Mouse (Mus musculus) forebrain, embryonic 15.5 days (tissue): ENCODE results near the gene Gm20517. TPM values are rescaled to one million over a fixed set of nuclear protein-coding genes. Genes with fewer than 3 reads are reported as not detected.
A peak's percentile ranks its signal among the peaks of the same experiment; 100 is the strongest.

Source experiments
- ATAC-seq: fragments of 200-750 bp; cut with Nextera tagmentation; replicated peaks from 2 replicates; pipeline ENCODE4 v1.8.0; 2017; ENCODE audit warnings: mild to moderate bottlenecking, moderate TSS enrichment, moderate library complexity
- H3K27ac ChIP-seq: fragments of 300-500 bp; sonication (generic); replicated peaks from 2 replicates; pipeline ENCODE4 v1.5.1; 2015; ENCODE audit warnings: mild to moderate bottlenecking, inconsistent platforms
- H3K27me3 ChIP-seq: fragments of 300-500 bp; sonication (generic); 2 replicates; pipeline ENCODE4 v1.6.1; 2015; ENCODE audit warnings: inconsistent platforms
- H3K36me3 ChIP-seq: fragments of 300-500 bp; sonication (generic); 2 replicates; pipeline ENCODE4 v1.6.1; 2015; ENCODE audit warnings: mild to moderate bottlenecking, inconsistent platforms
- H3K4me1 ChIP-seq: fragments of 300-500 bp; sonication (generic); 2 replicates; pipeline ENCODE4 v1.6.1; 2015; ENCODE audit warnings: inconsistent platforms
- H3K4me2 ChIP-seq: fragments of 300-500 bp; sonication (generic); replicated peaks from 2 replicates; pipeline ENCODE4 v1.6.1; 2015; ENCODE audit warnings: mild to moderate bottlenecking, inconsistent platforms
- H3K4me3 ChIP-seq: fragments of 300-500 bp; sonication (generic); 2 replicates; pipeline ENCODE4 v1.5.1; 2015; ENCODE audit warnings: mild to moderate bottlenecking, inconsistent platforms
- H3K9ac ChIP-seq: fragments of 300-500 bp; sonication (generic); replicated peaks from 2 replicates; pipeline ENCODE4 v1.6.1; 2015; ENCODE audit warnings: mild to moderate bottlenecking, inconsistent platforms
- H3K9me3 ChIP-seq: fragments of 300-500 bp; sonication (generic); 2 replicates; pipeline ENCODE4 v1.6.1; 2016; ENCODE audit warnings: inconsistent platforms
- WGBS: fragments of 180-500 bp; shearing (Covaris S2); methylation state at CpG from one replicate; pipeline ENCODE4 v1.1.7; 2015; ENCODE audit warnings: mixed read lengths; 5-methylcytosine and 5-hydroxymethylcytosine counted together
- polyA plus RNA-seq: library from polyadenylated mRNA; unstranded; fragments of >200 nt; fragmentation: Nextera tagmentation; extraction: Ambion mirVana; gene quantifications from 2 replicates; pipeline ENCODE4 v1.2.1, GENCODE M21; 2015

Gm20517 gene
- polyA plus RNA-seq, 1 experiment from 2014 or later, result 2.2 TPM

DNA sequence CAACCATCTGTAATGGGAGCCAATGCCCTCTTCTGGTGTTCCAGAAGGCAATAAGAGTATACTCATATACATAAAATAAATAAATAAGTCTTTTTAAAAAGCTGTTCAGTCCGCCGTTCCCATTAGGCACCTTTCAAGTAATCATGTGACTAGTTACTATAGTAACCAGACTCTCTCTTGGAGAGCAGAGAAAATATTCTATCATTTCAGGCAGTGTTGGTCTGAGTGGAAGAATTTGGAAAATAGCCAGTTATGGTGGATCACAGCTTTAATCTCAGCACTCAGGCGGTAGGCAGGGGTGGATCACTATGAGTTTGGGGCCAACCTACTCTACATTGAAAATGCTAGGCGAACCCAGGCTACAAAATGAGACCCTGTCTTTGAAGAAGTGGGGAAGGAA is 57.8 kb downstream of the Gm20517 start:
- WGBS, result 41% methylated on average over 4 of the region's 4 CpGs
- H3K4me3 ChIP-seq, result no peak overlapping the region
- H3K27ac ChIP-seq, result no peak overlapping the region
- peak; percentile 69 for ATAC-seq
- H3K27me3 ChIP-seq, result peaks cover 4% of the 10 kb centered on the region; the same call in 1 of the 2 replicates
- peaks cover 15% of the 10 kb centered on the region for H3K4me1 ChIP-seq
- no peak overlapping the region for H3K9ac ChIP-seq
- no peaks in the 10 kb centered on the region for H3K36me3 ChIP-seq
- H3K4me2 ChIP-seq, result no peak overlapping the region
- no peaks in the 10 kb centered on the region for H3K9me3 ChIP-seq

- H3K4me2 ChIP-seq, result peak overlapping the region; percentile 34
- H3K4me1 ChIP-seq, result peaks cover 20% of the 10 kb centered on the region
- no peaks in the 10 kb centered on the region for H3K9me3 ChIP-seq
- peaks cover 4% of the 10 kb centered on the region; the same call in 1 of the 2 replicates for H3K27me3 ChIP-seq
- no peak overlapping the region for H3K27ac ChIP-seq
- ATAC-seq, result peak; percentile 27; the same call in 1 of the 2 replicates
- no peak overlapping the region for H3K9ac ChIP-seq
- peak overlapping the region; percentile 20 for H3K4me3 ChIP-seq
- peaks cover 12% of the 10 kb centered on the region for H3K36me3 ChIP-seq
- WGBS, result 20% methylated on average over 14 of the region's 14 CpGs
These were observed 60.6 kb downstream of the Gm20517 start for GRCm38 (mm10) chr17:47671988-47672310.

- Histone ChIP-seq H3K9me3 (no peaks in the 10 kb centered on the region), H3K4me1 (peaks cover 20% of the 10 kb centered on the region), H3K4me3 (peak overlapping the region; percentile 20), H3K4me2 (peak overlapping the region; percentile 34), H3K27me3 (peaks cover 4% of the 10 kb centered on the region; the same call in 1 of the 2 replicates), H3K9ac (no peak overlapping the region), H3K36me3 (peaks cover 15% of the 10 kb centered on the region), H3K27ac (no peak overlapping the region)
- peak; percentile 39 for ATAC-seq
- WGBS, result 6% methylated on average over 62 of the region's 68 CpGs
These were observed 61.1 kb downstream of the Gm20517 start for GRCm38 (mm10) chr17:47672311-47673111.

- Histone ChIP-seq H3K4me1 (peaks cover 14% of the 10 kb centered on the region), H3K4me3 (no peak overlapping the region), H3K4me2 (no peak overlapping the region), H3K9me3 (no peaks in the 10 kb centered on the region), H3K9ac (no peak overlapping the region), H3K27me3 (no peaks in the 10 kb centered on the region), H3K27ac (peak overlapping the region; percentile 53), H3K36me3 (peaks cover 52% of the 10 kb centered on the region)
- 16% methylated on average over 9 of the region's 9 CpGs for WGBS
- ATAC-seq, result no peak
These were observed 65.2 kb downstream of the Gm20517 start for GRCm38 (mm10) chr17:47676581-47676980.

DNA sequence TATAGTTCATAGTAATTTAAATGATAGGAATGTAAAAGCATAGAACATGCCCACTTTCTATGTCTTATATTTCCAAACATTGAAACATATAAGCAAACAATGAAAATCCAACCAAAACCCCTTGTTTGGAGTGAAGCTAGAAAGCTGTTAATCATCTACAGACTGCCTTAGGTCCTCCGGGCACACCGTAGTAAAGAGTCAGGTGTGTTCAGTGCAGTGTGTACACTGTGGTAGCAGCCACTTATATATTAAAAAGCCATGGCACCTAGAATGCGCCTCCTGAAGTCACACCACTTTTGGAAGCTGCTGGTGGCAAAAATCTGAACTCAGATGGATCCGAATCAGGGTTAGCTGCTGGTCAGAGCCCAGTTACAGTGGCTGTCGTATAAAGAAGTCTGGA is 66.8 kb downstream of the Gm20517 start:
- WGBS, result 93% methylated on average over 5 of the region's 5 CpGs

DNA sequence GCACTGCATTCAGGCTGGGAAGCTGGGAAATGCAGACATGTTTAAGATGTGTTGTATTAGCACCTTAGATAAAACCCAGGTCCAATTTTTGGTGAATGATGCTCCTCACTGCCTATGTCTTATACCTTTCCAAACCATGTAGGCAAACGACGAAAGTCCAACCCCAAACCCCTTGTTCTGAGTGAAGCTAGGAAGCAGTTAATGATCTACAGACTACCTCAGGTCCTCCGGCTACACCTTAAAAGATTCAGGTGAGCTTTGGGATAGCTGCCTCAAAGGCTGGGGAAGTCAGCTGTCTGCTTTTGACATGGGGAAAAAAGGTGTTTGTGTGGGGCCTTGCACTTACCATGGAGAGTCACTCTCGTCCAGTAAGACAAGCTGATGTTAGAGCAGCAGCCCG is 67.3 kb downstream of the Gm20517 start:
- Histone ChIP-seq H3K4me3 (no peak overlapping the region), H3K36me3 (peaks cover 74% of the 10 kb centered on the region), H3K27ac (no peak overlapping the region), H3K27me3 (no peaks in the 10 kb centered on the region), H3K9me3 (no peaks in the 10 kb centered on the region), H3K4me1 (0 out of 2 replicates have a peak, but pooled peaks cover 4% of the 10 kb centered on the region), H3K9ac (no peak overlapping the region), H3K4me2 (no peak overlapping the region)
- WGBS, result 92% methylated on average over 5 of the region's 5 CpGs
- no peak for ATAC-seq

More for the DNA sequence above, 66.8 kb downstream of the Gm20517 start:
- Histone ChIP-seq H3K4me2 (no peak overlapping the region), H3K9me3 (no peaks in the 10 kb centered on the region), H3K27ac (no peak overlapping the region), H3K36me3 (peaks cover 69% of the 10 kb centered on the region), H3K4me1 (0 out of 2 replicates have a peak, but pooled peaks cover 4% of the 10 kb centered on the region), H3K27me3 (no peaks in the 10 kb centered on the region), H3K9ac (no peak overlapping the region), H3K4me3 (no peak overlapping the region)
- no peak for ATAC-seq

DNA sequence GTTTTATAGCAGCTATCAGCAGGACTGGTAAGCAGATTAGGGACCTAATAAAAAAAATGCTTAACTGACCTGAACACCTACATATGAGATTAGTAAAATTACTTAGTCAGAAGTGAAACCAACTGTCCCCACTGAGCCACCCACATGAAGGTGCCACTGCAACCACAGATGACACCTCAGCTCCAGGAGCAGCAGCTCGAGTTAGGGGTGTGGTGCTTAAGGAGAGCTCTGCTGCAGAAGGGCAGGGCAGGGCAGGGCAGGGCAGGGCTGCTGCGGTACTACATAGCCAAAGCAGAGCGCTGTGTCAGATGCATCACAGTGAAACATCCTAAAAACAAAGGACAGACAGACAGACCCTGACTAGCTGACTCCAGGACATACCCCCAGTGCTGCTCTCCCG is 71.4 kb downstream of the Gm20517 start:
- Histone ChIP-seq H3K4me2 (no peak overlapping the region), H3K27me3 (no peaks in the 10 kb centered on the region), H3K4me3 (no peak overlapping the region), H3K4me1 (peaks cover 10% of the 10 kb centered on the region), H3K36me3 (peaks cover 70% of the 10 kb centered on the region), H3K9me3 (no peaks in the 10 kb centered on the region), H3K27ac (no peak overlapping the region), H3K9ac (no peak overlapping the region)
- ATAC-seq, result no peak
- 93% methylated on average over 4 of the region's 4 CpGs for WGBS

GRCm38 (mm10) chr17:47687409-47688343 is 76.3 kb downstream of the Gm20517 start:
- Histone ChIP-seq H3K4me3 (peak overlapping the region; percentile 78), H3K36me3 (peaks cover 24% of the 10 kb centered on the region), H3K9ac (peak overlapping the region; percentile 88), H3K4me2 (peak overlapping the region; percentile 92), H3K4me1 (peaks cover 20% of the 10 kb centered on the region), H3K27me3 (no peaks in the 10 kb centered on the region), H3K27ac (peak overlapping the region; percentile 86), H3K9me3 (no peaks in the 10 kb centered on the region)
- WGBS, result under 1% methylated on average over 70 of the region's 70 CpGs
- peak; percentile 90 for ATAC-seq

DNA sequence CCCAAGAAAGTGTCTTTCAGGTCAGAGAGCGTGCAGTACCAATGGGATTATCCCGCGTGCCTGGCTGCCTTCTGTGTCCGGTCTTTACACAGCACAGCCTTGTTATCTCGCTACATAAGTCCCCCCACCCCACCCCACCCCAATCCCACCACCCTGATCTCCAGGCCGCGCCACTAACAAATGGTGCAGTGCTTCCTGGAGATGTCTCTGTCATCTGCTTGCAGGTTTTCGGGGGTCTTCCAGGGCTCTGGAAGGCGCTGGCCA is 76.9 kb downstream of the Gm20517 start, which contains the start of gene Tomm6:
Gene Tomm6, minus strand, starts transcription at position 43 of the 264 bp plus-strand sequence.
- 0% methylated on average over 9 of the region's 9 CpGs for WGBS
- H3K27me3 ChIP-seq, result no peaks in the 10 kb centered on the region
- peaks cover 20% of the 10 kb centered on the region for H3K4me1 ChIP-seq
- no peaks in the 10 kb centered on the region for H3K9me3 ChIP-seq
- H3K4me2 ChIP-seq, result peak within 1 kb of the TSS; percentile 92
- no peak for ATAC-seq
- H3K27ac ChIP-seq, result peak within 1 kb of the TSS; percentile 86
- H3K4me3 ChIP-seq, result peak within 1 kb of the TSS; percentile 78
- peak within 1 kb of the TSS; percentile 88 for H3K9ac ChIP-seq
- peaks cover 18% of the 10 kb centered on the region for H3K36me3 ChIP-seq

- H3K9ac ChIP-seq, result peak within 1 kb of the TSS; percentile 88
- H3K4me2 ChIP-seq, result peak within 1 kb of the TSS; percentile 92
- peaks cover 13% of the 10 kb centered on the region for H3K36me3 ChIP-seq
- WGBS, result under 1% methylated on average over 58 of the region's 58 CpGs
- no peaks in the 10 kb centered on the region for H3K9me3 ChIP-seq
- peak within 1 kb of the TSS; percentile 86 for H3K27ac ChIP-seq
- peak within 1 kb of the TSS; percentile 78 for H3K4me3 ChIP-seq
- ATAC-seq, result peak; percentile 75
- peaks cover 20% of the 10 kb centered on the region for H3K4me1 ChIP-seq
- no peaks in the 10 kb centered on the region for H3K27me3 ChIP-seq
These were observed 77.5 kb downstream of the Gm20517 start, which contains the start of gene Frs3 for GRCm38 (mm10) chr17:47688608-47689575. Gene Frs3 (plus strand): TSS chr17:47689030.

GRCm38 (mm10) chr17:47689894-47690293 is 78.5 kb downstream of the Gm20517 start:
- H3K9me3 ChIP-seq, result no peaks in the 10 kb centered on the region
- no peak overlapping the region for H3K27ac ChIP-seq
- peaks cover 26% of the 10 kb centered on the region for H3K4me1 ChIP-seq
- peaks cover 3% of the 10 kb centered on the region; the same call in 1 of the 2 replicates for H3K36me3 ChIP-seq
- ATAC-seq, result no peak
- H3K9ac ChIP-seq, result no peak overlapping the region
- H3K4me2 ChIP-seq, result peak overlapping the region; percentile 92; the same call in 1 of the 2 replicates
- H3K4me3 ChIP-seq, result peak overlapping the region; percentile 78; the same call in 1 of the 2 replicates
- 77% methylated on average over 8 of the region's 8 CpGs for WGBS
- H3K27me3 ChIP-seq, result no peaks in the 10 kb centered on the region
